Mouse (Mus musculus) stomach, embryonic 16.5 days (tissue): ENCODE results near the gene Efna5. TPM values are rescaled to one million over a fixed set of nuclear protein-coding genes. Genes with fewer than 3 reads are reported as not detected.

Experiments used
- ATAC-seq: fragments of 200-750 bp; cut with Nextera tagmentation; 2 replicates; pipeline ENCODE4 v1.8.0; 2017; ENCODE audit warnings: moderate number of reproducible peaks, moderate TSS enrichment; ENCODE audit not compliant: insufficient read depth, low FRiP score
- H3K27ac ChIP-seq: fragments of 300-500 bp; sonication (generic); 2 replicates; pipeline ENCODE4 v1.5.1; 2014; ENCODE audit warnings: low read length
- H3K27me3 ChIP-seq: fragments of 300-500 bp; sonication (generic); 2 replicates; pipeline ENCODE4 v1.6.1; 2014; ENCODE audit warnings: low read length, control low read depth, mixed read lengths; ENCODE audit not compliant: control insufficient read depth, insufficient read depth
- H3K36me3 ChIP-seq: fragments of 300-500 bp; sonication (generic); 2 replicates; pipeline ENCODE4 v1.6.1; 2014; ENCODE audit warnings: low read length; ENCODE audit not compliant: control insufficient read depth, insufficient read depth
- H3K4me1 ChIP-seq: fragments of 300-500 bp; sonication (generic); 2 replicates; pipeline ENCODE4 v1.6.1; 2014; ENCODE audit warnings: low read length, control low read depth, mixed read lengths; ENCODE audit not compliant: control insufficient read depth, insufficient read depth
- H3K4me2 ChIP-seq: fragments of 300-500 bp; sonication (generic); 2 replicates; pipeline ENCODE4 v1.6.1; 2014; ENCODE audit warnings: low read depth, low read length, mixed read lengths
- H3K4me3 ChIP-seq: fragments of 300-500 bp; sonication (generic); replicated peaks from 2 replicates; pipeline ENCODE4 v1.5.1; 2014; ENCODE audit warnings: mild to moderate bottlenecking, low read length
- H3K9ac ChIP-seq: fragments of 300-500 bp; sonication (generic); 2 replicates; pipeline ENCODE4 v1.6.1; 2014; ENCODE audit warnings: low read length
- H3K9me3 ChIP-seq: fragments of 300-500 bp; sonication (generic); replicated peaks from 2 replicates; pipeline ENCODE4 v1.6.1; 2016; ENCODE audit warnings: low read length, control low read depth; ENCODE audit not compliant: control insufficient read depth
- WGBS: fragments of 180-500 bp; shearing (Covaris S2); extraction: QIAGEN DNeasy Blood & Tissue Kit; methylation state at CpG from one replicate; pipeline ENCODE4 v1.1.7; 2014; 5-methylcytosine and 5-hydroxymethylcytosine counted together
- polyA plus RNA-seq: library from polyadenylated mRNA; unstranded; fragments of >200 nt; fragmentation: Nextera tagmentation; extraction: Ambion mirVana; gene quantifications from 2 replicates; pipeline ENCODE4 v1.2.1, GENCODE M21; 2015

Gene Efna5
- polyA plus RNA-seq, 1 experiment from 2014 or later = 36.9 TPM

GRCm38 (mm10) chr17:62636896-62637295 is 244.2 kb downstream of the Efna5 start:
- no peaks in the 10 kb centered on the region for H3K27me3 ChIP-seq
- WGBS = 75% methylated on average over 7 of the region's 7 CpGs
- H3K9me3 ChIP-seq = no peaks in the 10 kb centered on the region
- no peak overlapping the region for H3K27ac ChIP-seq
- H3K4me2 ChIP-seq = no peak overlapping the region
- H3K9ac ChIP-seq = no peak overlapping the region
- H3K4me3 ChIP-seq = no peak overlapping the region
- no peak for ATAC-seq
- H3K36me3 ChIP-seq = no peaks in the 10 kb centered on the region
- 0 out of 2 replicates have a peak, but pooled peaks cover 4% of the 10 kb centered on the region for H3K4me1 ChIP-seq

GRCm38 (mm10) chr17:62634937-62635336 is 246.2 kb downstream of the Efna5 start:
- Histone ChIP-seq H3K4me2 (no peak overlapping the region), H3K27ac (no peak overlapping the region), H3K9ac (no peak overlapping the region), H3K27me3 (no peaks in the 10 kb centered on the region), H3K9me3 (no peaks in the 10 kb centered on the region), H3K36me3 (no peaks in the 10 kb centered on the region), H3K4me1 (0 out of 2 replicates have a peak, but pooled peaks cover 4% of the 10 kb centered on the region), H3K4me3 (no peak overlapping the region)
- 73% methylated on average over 3 of the region's 3 CpGs for WGBS
- no peak for ATAC-seq

GRCm38 (mm10) chr17:62628474-62628873 is 252.6 kb downstream of the Efna5 start:
- Histone ChIP-seq H3K9me3 (no peaks in the 10 kb centered on the region), H3K4me3 (no peak overlapping the region), H3K4me1 (peaks cover 11% of the 10 kb centered on the region), H3K9ac (no peak overlapping the region), H3K27me3 (no peaks in the 10 kb centered on the region), H3K36me3 (no peaks in the 10 kb centered on the region), H3K27ac (no peak overlapping the region), H3K4me2 (no peak overlapping the region)
- ATAC-seq = no peak
- 78% methylated on average over 1 of the region's 1 CpGs for WGBS

DNA sequence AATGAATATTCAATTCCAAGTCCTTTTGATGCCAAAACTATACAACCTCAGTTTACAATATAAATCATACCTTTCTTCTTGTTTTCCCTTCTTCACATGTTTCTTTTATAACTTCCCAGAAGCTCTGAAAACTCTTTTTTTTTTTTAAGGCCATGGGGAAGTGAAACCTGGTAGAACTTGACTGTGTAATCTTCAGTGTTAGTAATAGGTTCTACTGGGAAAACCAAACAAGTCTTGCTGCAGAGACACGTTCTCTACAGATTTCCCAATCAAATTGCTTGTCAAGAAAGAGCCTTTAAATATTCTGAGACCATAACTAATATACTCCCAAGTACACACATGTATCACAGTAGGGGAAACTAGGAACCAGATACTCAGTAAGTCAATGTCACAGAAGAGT is 253.6 kb downstream of the Efna5 start:
- H3K4me1 ChIP-seq = peaks cover 11% of the 10 kb centered on the region
- no peaks in the 10 kb centered on the region for H3K36me3 ChIP-seq
- no peak overlapping the region for H3K4me2 ChIP-seq
- no peak for ATAC-seq
- H3K9ac ChIP-seq = no peak overlapping the region
- H3K4me3 ChIP-seq = no peak overlapping the region
- no peaks in the 10 kb centered on the region for H3K27me3 ChIP-seq
- no peaks in the 10 kb centered on the region for H3K9me3 ChIP-seq
- peak overlapping the region; percentile 27; the same call in 1 of the 2 replicates for H3K27ac ChIP-seq
- whole genome bisulfite sequencing = 49% methylated on average over 1 of the region's 1 CpGs

DNA sequence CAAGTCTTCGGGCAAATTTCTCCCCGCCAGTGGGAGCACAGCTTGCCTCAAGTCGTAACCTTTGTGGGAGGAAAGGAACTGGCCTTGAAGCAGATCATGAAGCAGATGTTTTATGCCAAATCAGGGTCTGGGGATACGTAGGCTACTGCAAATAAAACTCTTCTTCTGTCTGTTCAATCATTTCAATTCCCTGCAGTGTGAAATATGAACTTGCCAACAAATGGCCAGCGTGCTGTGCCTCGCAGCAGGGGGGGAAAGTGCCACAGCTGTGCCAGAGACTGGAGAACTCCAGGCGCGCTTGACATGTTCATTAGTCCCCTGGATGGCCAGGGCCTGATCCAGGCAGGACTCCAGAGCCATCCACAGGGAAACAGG is 255.5 kb downstream of the Efna5 start:
- ATAC-seq = no peak
- Histone ChIP-seq H3K9me3 (no peaks in the 10 kb centered on the region), H3K27ac (no peak overlapping the region), H3K9ac (no peak overlapping the region), H3K27me3 (no peaks in the 10 kb centered on the region), H3K4me2 (no peak overlapping the region), H3K36me3 (no peaks in the 10 kb centered on the region), H3K4me1 (peaks cover 11% of the 10 kb centered on the region), H3K4me3 (no peak overlapping the region)
- WGBS = 65% methylated on average over 8 of the region's 8 CpGs

DNA sequence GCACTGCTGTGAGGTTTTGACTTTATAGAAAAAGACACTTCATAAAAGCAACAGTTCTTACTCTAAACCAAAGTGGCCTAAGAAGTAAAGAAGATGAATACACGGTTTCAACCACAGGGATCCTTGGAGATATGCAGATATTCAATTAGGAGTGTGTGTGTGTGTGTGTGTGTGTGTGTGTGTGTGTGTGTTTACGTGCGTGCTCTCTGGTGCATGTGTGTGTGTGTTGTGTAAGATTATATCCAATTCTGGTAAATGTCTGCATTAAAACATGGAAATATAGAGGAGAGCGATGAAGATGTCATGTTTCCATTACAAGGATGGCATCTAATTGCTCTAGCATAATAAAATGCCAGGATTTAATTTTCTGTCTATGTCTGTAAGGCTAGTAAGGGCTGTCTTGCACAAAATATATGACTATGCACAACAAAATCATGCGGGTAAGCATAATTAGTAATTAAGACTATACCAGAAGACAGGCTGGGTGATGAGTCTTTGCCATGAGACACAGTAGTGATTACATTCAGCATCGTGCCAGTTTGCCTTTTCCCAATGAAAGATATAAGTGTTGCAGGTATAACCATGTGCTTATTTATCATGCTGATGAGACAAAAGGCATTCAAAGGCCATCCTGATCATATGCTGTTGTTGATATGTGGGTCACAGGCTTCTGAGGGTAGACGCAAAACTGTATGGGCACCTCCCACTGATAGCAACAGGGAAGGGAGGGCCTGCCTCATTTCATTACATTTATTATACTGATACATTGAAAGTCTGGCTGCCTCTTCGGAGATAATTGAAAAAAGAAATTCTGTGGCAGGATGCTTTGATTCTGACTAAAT is 256.1 kb downstream of the Efna5 start:
- Histone ChIP-seq H3K4me1 (peaks cover 11% of the 10 kb centered on the region), H3K9me3 (no peaks in the 10 kb centered on the region), H3K27me3 (no peaks in the 10 kb centered on the region), H3K9ac (no peak overlapping the region), H3K4me3 (no peak overlapping the region), H3K36me3 (no peaks in the 10 kb centered on the region), H3K4me2 (no peak overlapping the region), H3K27ac (no peak overlapping the region)
- 83% methylated on average over 8 of the region's 8 CpGs for WGBS
- ATAC-seq = no peak

GRCm38 (mm10) chr17:62623224-62623623 is 257.9 kb downstream of the Efna5 start:
- no peaks in the 10 kb centered on the region for H3K27me3 ChIP-seq
- WGBS = 91% methylated on average over 3 of the region's 3 CpGs
- H3K9ac ChIP-seq = no peak overlapping the region
- H3K27ac ChIP-seq = no peak overlapping the region
- no peak overlapping the region for H3K4me3 ChIP-seq
- peaks cover 11% of the 10 kb centered on the region for H3K4me1 ChIP-seq
- ATAC-seq = no peak
- H3K36me3 ChIP-seq = no peaks in the 10 kb centered on the region
- H3K4me2 ChIP-seq = no peak overlapping the region
- H3K9me3 ChIP-seq = no peaks in the 10 kb centered on the region

GRCm38 (mm10) chr17:62622481-62622880 is 258.6 kb downstream of the Efna5 start:
- Histone ChIP-seq H3K9ac (no peak overlapping the region), H3K27me3 (no peaks in the 10 kb centered on the region), H3K36me3 (no peaks in the 10 kb centered on the region), H3K4me2 (no peak overlapping the region), H3K9me3 (no peaks in the 10 kb centered on the region), H3K4me3 (no peak overlapping the region), H3K27ac (no peak overlapping the region), H3K4me1 (peaks cover 6% of the 10 kb centered on the region)
- 87% methylated on average over 4 of the region's 4 CpGs for WGBS
- no peak for ATAC-seq

- Histone ChIP-seq H3K9me3 (no peaks in the 10 kb centered on the region), H3K27ac (no peak overlapping the region), H3K4me2 (no peak overlapping the region), H3K4me3 (no peak overlapping the region), H3K9ac (no peak overlapping the region), H3K36me3 (no peaks in the 10 kb centered on the region), H3K4me1 (no peaks in the 10 kb centered on the region; the same call in 1 of the 2 replicates), H3K27me3 (no peaks in the 10 kb centered on the region)
- WGBS = 52% methylated on average over 6 of the region's 6 CpGs
- ATAC-seq = no peak
Observed at GRCm38 (mm10) chr17:62615159-62615558, 266.0 kb downstream of the Efna5 start.
